ENCODE assay signal across 9 mouse cellular contexts in genomic region chr10:44071095-44071494, GRCm38 (mm10).
DNase-seq lines count a peak whose midpoint lies in the region; ATAC-seq and TF ChIP-seq lines count a peak whose summit lies in the region.
"Had no signal": no experiment of that assay in that cellular context is flagged by ENCODE, and none has a peak within 500 bp of the region (broad histone marks: within the 10 kb centered on the region; RNA-seq: fewer than 3 reads in every experiment).

No protein-coding gene starts in this region.

- peak; percentile 89 for DNase-seq in CH12.LX (ENCODE audit: extremely low read depth)
- peak; percentile 63 for DNase-seq in adrenal gland, adult 2 months
- DNase-seq in embryonic facial prominence, embryonic 14.5 days (ENCODE audit: low spot score) = peak; percentile 88
- DNase-seq in layer of hippocampus, adult 9-10 months (ENCODE audit: low spot score) = peak; percentile 50
- DNase-seq in lung, postnatal 14 days = peak; percentile 72
- DNase-seq in ovary, postnatal 14 days (ENCODE audit: low spot score) = peak; percentile 55
- DNase-seq in thymus, postnatal 14 days = peak; percentile 75

- no peaks in the 10 kb centered on the region for H3K36me3 ChIP-seq in CH12.LX (replicated peaks in 1 of 2; ENCODE audit: control insufficient read depth in 1 of 2, insufficient read depth in 1 of 2, low read length in 1 of 2)
- no peaks in the 10 kb centered on the region for H3K36me3 ChIP-seq in embryonic facial prominence, embryonic 14.5 days (ENCODE audit: control insufficient read depth, insufficient read depth, low read length)
- no peaks in the 10 kb centered on the region for H3K36me3 ChIP-seq in hindbrain, embryonic 12.5 days
- H3K36me3 ChIP-seq: heart, embryonic 15.5 days had no signal

- no peak for TF ChIP-seq EP300 in CH12.LX (IDR thresholded peaks at IDR 0.05; ENCODE audit: low read length)

- no peak overlapping the region for H3K27ac ChIP-seq in CH12.LX (ENCODE audit: insufficient read depth, low read depth)
- H3K27ac ChIP-seq in embryonic facial prominence, embryonic 14.5 days (replicated peaks; ENCODE audit: low read depth, low read length) = no peak overlapping the region
- no peak overlapping the region for H3K27ac ChIP-seq in hindbrain, embryonic 12.5 days
- H3K27ac ChIP-seq: heart, embryonic 15.5 days had no signal

- ATAC-seq in embryonic facial prominence, embryonic 14.5 days (ENCODE audit: low read depth) = peak; percentile 68; the same call in 1 of the 2 replicates
- peak; percentile 50; the same call in 1 of the 2 replicates for ATAC-seq in hindbrain, embryonic 12.5 days (ENCODE audit: low FRiP score)

- H3K4me1 ChIP-seq in CH12.LX (ENCODE audit: control insufficient read depth in 1 of 2, insufficient read depth in 2 of 2) = peaks cover 17 to 25% of the 10 kb centered on the region in 2 experiments
- H3K4me1 ChIP-seq in embryonic facial prominence, embryonic 14.5 days (ENCODE audit: control insufficient read depth, insufficient read depth, low read length) = no peaks in the 10 kb centered on the region
- no peaks in the 10 kb centered on the region for H3K4me1 ChIP-seq in hindbrain, embryonic 12.5 days
- H3K4me1 ChIP-seq: heart, embryonic 15.5 days had no signal

- no peak for TF ChIP-seq POLR2A in CH12.LX (IDR thresholded peaks at IDR 0.05; ENCODE audit: low read depth, low read length)

- no peak overlapping the region for H3K4me3 ChIP-seq in CH12.LX (replicated peaks in 1 of 3; ENCODE audit: low read depth in 2 of 3, low read length in 2 of 3, poor library complexity in 1 of 3)
- H3K4me3 ChIP-seq in embryonic facial prominence, embryonic 14.5 days (ENCODE audit: low read depth, low read length) = no peak overlapping the region
- H3K4me3 ChIP-seq in hindbrain, embryonic 12.5 days = no peak overlapping the region
- H3K4me3 ChIP-seq: heart, embryonic 15.5 days had no signal

- WGBS in embryonic facial prominence, embryonic 14.5 days = 3% methylated on average over 4 of the region's 4 CpGs
- WGBS in hindbrain, embryonic 12.5 days = 7% methylated on average over 4 of the region's 4 CpGs

- peak overlapping the region; percentile 11; the same call in 1 of the 2 replicates for H3K4me2 ChIP-seq in CH12.LX (ENCODE audit: insufficient read depth, low read depth, poor library complexity, severe bottlenecking)
- H3K4me2 ChIP-seq in embryonic facial prominence, embryonic 14.5 days (ENCODE audit: low read depth, low read length) = no peak overlapping the region
- H3K4me2 ChIP-seq in hindbrain, embryonic 12.5 days (replicated peaks) = no peak overlapping the region
- H3K4me2 ChIP-seq: heart, embryonic 15.5 days had no signal

- peak; percentile 43 to 92 for TF ChIP-seq CTCF in CH12.LX (conservative IDR thresholded peaks at IDR 0.05 in 1 of 2, IDR thresholded peaks at IDR 0.05 in 1 of 2; ENCODE audit: low read depth in 2 of 2, low read length in 2 of 2)

- dilution Hi-C loops in CH12.LX (cut with MboI; ENCODE audit: extremely low pct_ligation_motif_present, extremely low pct_unique_long_range_greater_than_20kb, low sequenced_read_pairs) = no loop called here

- peak; percentile 98 for TF ChIP-seq RAD21 in CH12.LX (IDR thresholded peaks at IDR 0.05; ENCODE audit: low read depth, low read length)

- no peaks in the 10 kb centered on the region for H3K9me3 ChIP-seq in CH12.LX (replicated peaks; ENCODE audit: low read length)
- no peaks in the 10 kb centered on the region for H3K9me3 ChIP-seq in embryonic facial prominence, embryonic 14.5 days (ENCODE audit: control insufficient read depth, low read length)
- H3K9me3 ChIP-seq in hindbrain, embryonic 12.5 days (replicated peaks) = no peaks in the 10 kb centered on the region
- H3K9me3 ChIP-seq: heart, embryonic 15.5 days had no signal

- peak overlapping the region; percentile 9; the same call in 1 of the 2 replicates for H3K9ac ChIP-seq in CH12.LX (ENCODE audit: insufficient read depth, low read depth)
- H3K9ac ChIP-seq in embryonic facial prominence, embryonic 14.5 days (ENCODE audit: low read depth, low read length) = no peak overlapping the region
- no peak overlapping the region for H3K9ac ChIP-seq in hindbrain, embryonic 12.5 days
- H3K9ac ChIP-seq: heart, embryonic 15.5 days had no signal

- no peaks in the 10 kb centered on the region for H3K27me3 ChIP-seq in CH12.LX (replicated peaks)
- no peaks in the 10 kb centered on the region for H3K27me3 ChIP-seq in embryonic facial prominence, embryonic 14.5 days (replicated peaks; ENCODE audit: control insufficient read depth, insufficient read depth, low read length)
- no peaks in the 10 kb centered on the region for H3K27me3 ChIP-seq in hindbrain, embryonic 12.5 days

- no peaks in the 10 kb centered on the region for H3K79me2 ChIP-seq in CH12.LX (replicated peaks; ENCODE audit: control insufficient read depth, extremely low read depth, insufficient read depth, poor library complexity, severe bottlenecking)

- in situ Hi-C loops in CH12.LX (cut with MboI; ENCODE audit: low pct_ligation_motif_present, low pct_unique_long_range_greater_than_20kb, low sequenced_read_pairs) = no loop called here

TF ChIP-seq in CH12.LX, 34 proteins besides CTCF, POLR2A, EP300 and RAD21:
- no peak for TF ChIP-seq CHD1 (IDR thresholded peaks at IDR 0.05; ENCODE audit: low read depth, low read length)
- TF ChIP-seq CHD2 (IDR thresholded peaks at IDR 0.05; ENCODE audit: low read length) = no peak
- no peak for TF ChIP-seq NELFE (IDR thresholded peaks at IDR 0.05; ENCODE audit: low read depth, low read length)
- TF ChIP-seq ETS1 (conservative IDR thresholded peaks at IDR 0.05; ENCODE audit: low read depth, low read length) = no peak
- no peak for TF ChIP-seq PAX5 (IDR thresholded peaks at IDR 0.05; ENCODE audit: low read length)
- TF ChIP-seq IRF4 (IDR thresholded peaks at IDR 0.05; ENCODE audit: low read depth, low read length) = 0 out of 2 replicates have a peak, but pooled peaks have one; percentile 29
- no peak for TF ChIP-seq MAFK (IDR thresholded peaks at IDR 0.05; ENCODE audit: insufficient replicate concordance, low read length)
- TF ChIP-seq MAZ (IDR thresholded peaks at IDR 0.05; ENCODE audit: low read depth, low read length) = no peak
- no peak for TF ChIP-seq UBTF (IDR thresholded peaks at IDR 0.05; ENCODE audit: low read depth, low read length)
- TF ChIP-seq MXI1 (IDR thresholded peaks at IDR 0.05; ENCODE audit: low read depth, low read length) = no peak
- no peak for TF ChIP-seq USF2 (conservative IDR thresholded peaks at IDR 0.05; ENCODE audit: low read depth, low read length)
- peak; percentile 94 for TF ChIP-seq SMC3 (IDR thresholded peaks at IDR 0.05; ENCODE audit: low read depth, low read length)
- TF ChIP-seq NRF1 (IDR thresholded peaks at IDR 0.05; ENCODE audit: low read depth, low read length) = 0 out of 2 replicates have a peak, but pooled peaks have one; percentile 13
- peak; percentile 85 for TF ChIP-seq ZC3H11A (IDR thresholded peaks at IDR 0.05; ENCODE audit: low read depth, low read length)
- TF ChIP-seq MEF2A (IDR thresholded peaks at IDR 0.05; ENCODE audit: borderline replicate concordance, low read depth, low read length) = 0 out of 2 replicates have a peak, but pooled peaks have one; percentile 14
- no peak; the same call in 1 of the 2 replicates for TF ChIP-seq JUND (conservative IDR thresholded peaks at IDR 0.05; ENCODE audit: low read depth, low read length)
- TF ChIP-seq ELF1 (IDR thresholded peaks at IDR 0.05; ENCODE audit: low read depth, low read length) = no peak
- no peak for TF ChIP-seq SIN3A (IDR thresholded peaks at IDR 0.05; ENCODE audit: low read length)
- TF ChIP-seq E2F4 (IDR thresholded peaks at IDR 0.05; ENCODE audit: insufficient replicate concordance, low read depth, low read length) = no peak
TF ChIP-seq in CH12.LX: peak in this region for 5.
